Mouse (Mus musculus) lung, adult 2 months (tissue): ENCODE measurements around the gene Zfp629.

Source experiments
- CTCF ChIP-seq: fragments of 200-500 bp; IDR thresholded peaks from 2 replicates; pipeline ENCODE4 v1.5.1; 2011; ENCODE audit warnings: mild to moderate bottlenecking, low read length, control low read depth; ENCODE audit not compliant: insufficient read depth
- POLR2A ChIP-seq: fragments of 200-500 bp; IDR thresholded peaks from 2 replicates; pipeline ENCODE4 v1.6.1; 2011; ENCODE audit warnings: low read depth, mild to moderate bottlenecking, control low read depth, low read length, borderline replicate concordance; ENCODE audit errors: extremely low read depth

DNA sequence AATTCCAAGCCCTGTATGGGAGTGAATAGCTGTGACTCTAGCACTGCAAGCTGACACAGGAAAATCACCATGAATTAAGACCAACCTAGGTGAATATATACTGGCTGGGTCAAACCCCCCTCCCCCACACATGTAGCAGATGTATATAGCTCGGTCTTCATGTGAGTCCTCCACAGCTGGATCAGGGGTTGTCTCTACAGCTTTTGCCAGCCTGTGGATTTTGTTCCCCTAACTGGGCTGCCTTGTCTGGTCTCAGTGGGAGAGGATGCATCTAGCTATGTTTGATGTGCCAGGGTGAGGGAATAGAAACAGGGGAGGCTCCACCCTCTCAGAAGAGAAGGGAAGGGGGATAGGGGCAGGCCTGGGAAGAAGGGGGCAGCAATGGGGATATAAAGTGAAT lies 739 bp upstream of the Zfp629 start:
- TF ChIP-seq POLR2A (no peak), CTCF (no peak)
